Mouse (Mus musculus): ENCODE data around the gene Cdc25a. TPM values are rescaled to one million over a fixed set of nuclear protein-coding genes. Genes with fewer than 3 reads are reported as not detected.

The Cdc25a gene
- polyA plus RNA-seq, 1 experiment: 27.3 TPM

DNA sequence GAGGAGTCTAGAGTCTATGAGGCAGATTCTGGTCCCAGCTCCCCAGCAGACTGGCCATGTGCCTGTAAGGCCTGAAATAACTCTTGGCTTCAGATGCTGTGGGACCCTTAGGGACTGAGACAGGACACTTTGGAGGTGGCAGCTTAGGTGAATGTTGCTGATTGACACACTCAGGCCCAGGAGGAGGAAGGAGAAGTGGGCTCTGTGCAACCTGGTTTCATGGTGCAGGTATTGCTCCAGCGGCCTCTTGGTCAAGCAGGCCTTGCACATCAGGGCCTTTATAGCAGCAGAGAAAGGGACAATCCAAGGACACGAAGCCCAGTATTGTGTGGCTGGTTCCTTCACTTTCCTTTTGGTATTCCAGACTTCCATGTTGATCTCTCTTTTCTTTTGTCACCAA, 21.0 kb upstream of the Cdc25a start:
- H3K4me1 ChIP-seq (ENCODE audit: control insufficient read depth, insufficient read depth, insufficient read length, low read length): no peaks in the 10 kb centered on the region
- 86% methylated on average over 2 of the region's 2 CpGs for WGBS
- H3K4me3 ChIP-seq (ENCODE audit: low read depth, low read length): no peak overlapping the region
- TF ChIP-seq CTCF (IDR thresholded peaks at IDR 0.05; ENCODE audit: extremely low read depth, insufficient read length, insufficient replicate concordance, low read depth, low read length) (no peak), POLR2A (IDR thresholded peaks at IDR 0.05; ENCODE audit: low read depth, low read length) (no peak)
- H3K27ac ChIP-seq (ENCODE audit: insufficient read depth, low read depth, low read length): no peak overlapping the region
- H3K36me3 ChIP-seq (ENCODE audit: control insufficient read depth, insufficient read depth, low read length): no peaks in the 10 kb centered on the region
- H3K27me3 ChIP-seq (ENCODE audit: control insufficient read depth, insufficient read depth, low read length): no peaks in the 10 kb centered on the region

DNA sequence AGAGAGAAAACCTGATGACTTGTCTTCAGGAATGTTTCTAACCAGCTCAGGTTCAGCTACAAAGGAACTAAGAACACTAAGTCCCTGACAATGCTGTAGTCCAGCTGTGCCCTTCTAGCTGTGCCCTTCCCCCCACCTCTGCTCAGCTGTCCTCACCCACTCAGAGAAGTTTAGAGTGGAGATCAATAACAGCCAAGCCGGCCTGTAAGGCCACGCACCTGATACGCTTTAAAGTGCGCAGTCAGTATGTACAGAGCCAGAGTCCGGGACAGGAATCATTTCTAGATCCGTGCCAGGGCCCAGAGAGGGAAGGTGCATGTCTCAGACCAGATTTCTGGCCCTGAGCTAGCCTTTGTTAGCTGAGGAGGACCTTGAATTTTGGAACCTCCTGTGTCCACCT, 19.4 kb upstream of the Cdc25a start:
- WGBS: 56% methylated on average over 6 of the region's 6 CpGs
- Histone ChIP-seq H3K4me1 (ENCODE audit: control insufficient read depth, insufficient read depth, insufficient read length, low read length) (no peaks in the 10 kb centered on the region), H3K27ac (ENCODE audit: insufficient read depth, low read depth, low read length) (no peak overlapping the region), H3K36me3 (ENCODE audit: control insufficient read depth, insufficient read depth, low read length) (no peaks in the 10 kb centered on the region), H3K4me3 (ENCODE audit: low read depth, low read length) (no peak overlapping the region), H3K27me3 (ENCODE audit: control insufficient read depth, insufficient read depth, low read length) (no peaks in the 10 kb centered on the region)
- TF ChIP-seq POLR2A (IDR thresholded peaks at IDR 0.05; ENCODE audit: low read depth, low read length) (no peak), CTCF (IDR thresholded peaks at IDR 0.05; ENCODE audit: extremely low read depth, insufficient read length, insufficient replicate concordance, low read depth, low read length) (no peak)

GRCm38 (mm10) chr9:109862397-109863044, 12.9 kb upstream of the Cdc25a start:
- H3K4me3 ChIP-seq (ENCODE audit: low read depth, low read length): no peak overlapping the region
- H3K27ac ChIP-seq (ENCODE audit: insufficient read depth, low read depth, low read length): no peak overlapping the region
- no peaks in the 10 kb centered on the region for H3K4me1 ChIP-seq (ENCODE audit: control insufficient read depth, insufficient read depth, insufficient read length, low read length)
- no peaks in the 10 kb centered on the region for H3K27me3 ChIP-seq (ENCODE audit: control insufficient read depth, insufficient read depth, low read length)
- WGBS: 10% methylated on average over 20 of the region's 20 CpGs
- TF ChIP-seq POLR2A (IDR thresholded peaks at IDR 0.05; ENCODE audit: low read depth, low read length) (no peak), CTCF (IDR thresholded peaks at IDR 0.05; ENCODE audit: extremely low read depth, insufficient read length, insufficient replicate concordance, low read depth, low read length) (peak; percentile 98)
- H3K36me3 ChIP-seq (ENCODE audit: control insufficient read depth, insufficient read depth, low read length): no peaks in the 10 kb centered on the region

DNA sequence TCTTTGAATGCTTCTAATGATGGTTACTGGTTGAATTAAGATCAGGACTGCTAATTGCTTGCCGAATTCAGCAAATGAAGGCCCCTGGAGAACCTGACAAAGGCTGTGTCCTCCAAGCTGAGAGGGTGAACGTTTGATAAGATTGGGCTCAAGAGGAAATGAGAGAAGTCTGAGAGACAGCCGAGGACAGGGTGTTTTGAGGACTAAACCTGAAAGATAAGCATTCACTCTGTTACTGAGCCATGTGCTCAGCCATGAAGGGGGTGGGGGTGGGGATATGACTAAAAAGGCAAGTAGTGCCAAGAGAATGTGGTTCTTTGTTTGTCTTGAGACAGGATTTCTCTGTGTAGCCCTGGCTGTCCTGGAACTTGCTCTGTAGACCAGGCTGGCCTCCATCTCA, 12.3 kb upstream of the Cdc25a start:
- Histone ChIP-seq H3K4me3 (ENCODE audit: low read depth, low read length) (no peak overlapping the region), H3K4me1 (ENCODE audit: control insufficient read depth, insufficient read depth, insufficient read length, low read length) (no peaks in the 10 kb centered on the region), H3K27me3 (ENCODE audit: control insufficient read depth, insufficient read depth, low read length) (no peaks in the 10 kb centered on the region), H3K27ac (ENCODE audit: insufficient read depth, low read depth, low read length) (no peak overlapping the region), H3K36me3 (ENCODE audit: control insufficient read depth, insufficient read depth, low read length) (no peaks in the 10 kb centered on the region)
- 20% methylated on average over 3 of the region's 3 CpGs for WGBS
- TF ChIP-seq CTCF (IDR thresholded peaks at IDR 0.05; ENCODE audit: extremely low read depth, insufficient read length, insufficient replicate concordance, low read depth, low read length) (no peak), POLR2A (IDR thresholded peaks at IDR 0.05; ENCODE audit: low read depth, low read length) (no peak)

DNA sequence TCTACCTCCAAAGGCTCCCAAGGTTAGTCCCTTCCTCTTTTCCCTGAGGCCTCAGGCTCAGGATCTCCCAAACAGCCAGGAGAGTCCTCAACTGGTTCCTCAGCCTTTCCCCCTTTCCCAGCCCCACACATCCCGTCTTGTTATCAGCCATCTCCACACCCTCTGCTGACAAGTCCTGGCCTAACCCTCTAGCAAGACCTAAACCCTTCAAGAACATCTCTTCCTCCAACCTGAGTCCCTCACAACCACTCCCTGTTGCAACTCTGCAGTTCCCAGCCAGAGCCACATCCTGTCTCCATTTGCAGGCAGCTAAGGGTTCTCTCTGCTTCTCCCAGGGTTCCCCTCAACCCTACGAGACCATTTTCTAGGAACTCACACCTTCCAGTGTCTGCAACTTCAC, 9.2 kb upstream of the Cdc25a start:
- WGBS: 57% methylated on average over 2 of the region's 2 CpGs
- H3K36me3 ChIP-seq (ENCODE audit: control insufficient read depth, insufficient read depth, low read length): no peaks in the 10 kb centered on the region
- no peak for TF ChIP-seq CTCF (IDR thresholded peaks at IDR 0.05; ENCODE audit: extremely low read depth, insufficient read length, insufficient replicate concordance, low read depth, low read length)
- H3K27me3 ChIP-seq (ENCODE audit: control insufficient read depth, insufficient read depth, low read length): no peaks in the 10 kb centered on the region
- H3K4me1 ChIP-seq (ENCODE audit: control insufficient read depth, insufficient read depth, insufficient read length, low read length): no peaks in the 10 kb centered on the region
- no peak overlapping the region for H3K4me3 ChIP-seq (ENCODE audit: low read depth, low read length)
- no peak overlapping the region for H3K27ac ChIP-seq (ENCODE audit: insufficient read depth, low read depth, low read length)

DNA sequence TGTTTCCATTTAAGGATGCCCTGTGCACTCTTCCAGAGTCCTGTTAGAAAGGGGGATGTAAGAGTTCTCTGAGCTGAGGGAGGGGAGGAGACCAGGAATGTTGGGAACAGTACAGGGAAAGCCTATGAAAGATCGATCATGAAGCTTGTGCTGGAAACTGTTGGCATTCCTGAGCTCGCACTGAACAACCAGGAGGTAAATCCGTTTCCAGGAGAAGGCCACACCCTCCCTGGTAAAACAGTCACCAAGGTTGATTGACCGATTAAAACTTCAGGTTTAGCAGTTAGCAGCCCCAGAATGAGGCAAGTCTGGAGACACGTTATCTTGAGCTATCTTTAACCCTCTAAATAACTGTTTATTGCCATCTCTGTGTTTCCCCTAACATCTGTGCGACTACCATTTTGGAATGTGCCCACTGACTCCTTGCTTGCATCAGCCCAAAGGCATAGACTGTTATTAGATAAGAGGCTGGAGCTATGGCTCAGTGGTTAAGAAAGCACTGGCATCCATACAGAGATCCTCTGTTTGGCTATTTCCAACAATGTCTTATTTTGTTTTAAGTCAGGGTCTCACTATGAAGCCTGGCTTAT, 4.3 kb upstream of the Cdc25a start:
- no peak for TF ChIP-seq CTCF (IDR thresholded peaks at IDR 0.05; ENCODE audit: extremely low read depth, insufficient read length, insufficient replicate concordance, low read depth, low read length)
- no peak for TF ChIP-seq POLR2A (IDR thresholded peaks at IDR 0.05; ENCODE audit: low read depth, low read length)
- H3K4me3 ChIP-seq (ENCODE audit: low read depth, low read length): no peak overlapping the region
- H3K4me1 ChIP-seq (ENCODE audit: control insufficient read depth, insufficient read depth, insufficient read length, low read length): no peaks in the 10 kb centered on the region
- no peaks in the 10 kb centered on the region for H3K36me3 ChIP-seq (ENCODE audit: control insufficient read depth, insufficient read depth, low read length)
- no peaks in the 10 kb centered on the region for H3K27me3 ChIP-seq (ENCODE audit: control insufficient read depth, insufficient read depth, low read length)
- 14% methylated on average over 6 of the region's 6 CpGs for WGBS
- no peak overlapping the region for H3K27ac ChIP-seq (ENCODE audit: insufficient read depth, low read depth, low read length)

DNA sequence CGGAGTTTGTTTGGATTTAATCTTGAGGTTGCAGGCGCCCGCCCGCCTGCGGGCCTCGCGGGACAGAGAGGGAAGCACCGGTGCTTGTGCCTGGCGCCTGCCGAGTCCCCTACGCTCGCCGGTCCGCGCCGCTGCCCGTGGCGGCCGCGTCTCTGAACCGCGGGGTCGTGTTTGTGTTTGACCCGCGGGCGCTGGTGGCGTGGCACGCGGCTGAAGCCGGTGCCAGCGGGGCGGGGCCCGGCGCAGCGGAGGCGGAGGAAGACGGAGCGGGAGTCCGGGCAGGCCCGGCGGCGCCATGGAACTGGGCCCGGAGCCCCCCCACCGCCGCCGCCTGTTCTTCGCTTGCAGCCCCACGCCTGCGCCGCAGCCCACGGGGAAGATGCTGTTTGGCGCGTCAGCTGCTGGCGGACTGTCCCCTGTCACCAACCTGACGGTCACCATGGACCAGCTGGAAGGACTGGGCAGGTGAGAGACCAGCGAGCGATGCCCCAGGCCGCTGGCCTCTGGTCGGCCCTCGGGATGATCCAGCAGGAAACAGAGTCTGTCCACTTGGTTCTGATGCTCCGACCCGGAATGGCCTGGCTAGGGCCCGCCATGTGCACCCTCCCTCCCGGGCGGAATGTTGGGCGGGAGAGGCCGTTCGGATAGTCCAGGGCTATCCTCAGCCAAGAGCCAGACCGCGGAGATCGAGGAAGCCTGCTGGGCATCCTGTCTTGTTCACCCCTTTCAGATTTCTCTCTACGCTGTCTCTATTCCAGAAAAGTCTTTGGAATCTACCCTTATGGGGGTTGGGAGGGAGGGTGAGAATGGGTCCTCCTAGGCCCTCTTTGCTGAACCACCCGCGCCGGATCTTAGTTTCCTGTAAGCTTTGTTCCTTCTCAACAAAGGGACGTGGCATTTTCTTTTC, 569 bp downstream of the Cdc25a start:
- Histone ChIP-seq H3K27me3 (ENCODE audit: control insufficient read depth, insufficient read depth, low read length) (no peaks in the 10 kb centered on the region), H3K36me3 (ENCODE audit: control insufficient read depth, insufficient read depth, low read length) (peaks cover 23% of the 10 kb centered on the region), H3K27ac (ENCODE audit: insufficient read depth, low read depth, low read length) (peak overlapping the region; percentile 89), H3K4me1 (ENCODE audit: control insufficient read depth, insufficient read depth, insufficient read length, low read length) (peaks cover 12% of the 10 kb centered on the region; the same call in 1 of the 2 replicates), H3K4me3 (ENCODE audit: low read depth, low read length) (peak overlapping the region; percentile 95)
- under 1% methylated on average over 76 of the region's 76 CpGs for WGBS
- TF ChIP-seq CTCF (IDR thresholded peaks at IDR 0.05; ENCODE audit: extremely low read depth, insufficient read length, insufficient replicate concordance, low read depth, low read length) (no peak), POLR2A (IDR thresholded peaks at IDR 0.05; ENCODE audit: low read depth, low read length) (0 out of 2 replicates have a peak, but pooled peaks have one; percentile 18)

Measured in small intestine, adult 2 months (tissue).